Mouse (Mus musculus) E14TG2a.4 (cell line): ENCODE results near the gene Ubap2.

ENCODE experiments used
- CTCF ChIP-seq: conservative IDR thresholded peaks from 2 replicates; pipeline ENCODE4 v1.5.1; 2014; ENCODE audit warnings: low read length
- POU5F1 ChIP-seq: IDR thresholded peaks from 2 replicates; pipeline ENCODE4 v1.6.1; 2014; ENCODE audit warnings: low read length, borderline replicate concordance

DNA sequence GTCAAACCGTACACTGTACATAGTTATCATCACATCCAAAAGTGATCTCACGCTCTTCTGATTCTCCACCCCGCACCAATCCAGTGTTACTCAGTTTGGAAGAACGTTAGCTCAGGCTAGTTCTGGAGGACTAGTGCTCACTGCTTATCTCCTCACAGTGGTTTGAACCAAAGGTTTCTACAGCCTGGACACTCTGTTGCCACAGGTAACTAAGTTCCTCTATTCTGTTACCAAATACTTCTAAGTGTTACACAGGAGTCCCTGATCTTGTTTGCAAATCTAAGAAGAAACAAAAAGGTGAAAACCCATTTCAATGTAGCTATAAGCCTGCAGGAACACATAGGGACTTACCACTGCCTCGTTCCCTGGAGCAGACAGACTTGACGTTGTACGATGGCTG, 21.0 kb upstream of the Ubap2 start:
- TF ChIP-seq CTCF (no peak), POU5F1 (no peak)
